Mouse (Mus musculus) A20 (cell line): ENCODE data around the gene Gm49661.
A peak's percentile ranks its signal among the peaks of the same experiment; 100 is the strongest.

Experiments
- DNase-seq: peaks from one replicate; pipeline ENCODE4 v3.0.0-alpha.2; 2011; ENCODE audit warnings: low read depth, low spot score

Gene Gm49661

GRCm38 (mm10) chr8:84967532-84968304 is 1.5 kb downstream of the Gm49661 start:
- no peak for DNase-seq

- peak; percentile 25 for DNase-seq
These were observed 2.6 kb downstream of the Gm49661 start for GRCm38 (mm10) chr8:84966603-84967002.

- peak; percentile 99 for DNase-seq
These were observed 3.4 kb downstream of the Gm49661 start for GRCm38 (mm10) chr8:84965731-84966291.

GRCm38 (mm10) chr8:84963952-84964351 is 5.3 kb downstream of the Gm49661 start:
- DNase-seq, result peak; percentile 26

- no peak for DNase-seq
These were observed 9.4 kb downstream of the Gm49661 start for GRCm38 (mm10) chr8:84959811-84960210.

GRCm38 (mm10) chr8:84956768-84957167 is 12.5 kb downstream of the Gm49661 start:
- DNase-seq, result peak; percentile 72

- peak; percentile 44 for DNase-seq
These were observed 16.5 kb downstream of the Gm49661 start for GRCm38 (mm10) chr8:84952612-84953255.

- DNase-seq, result no peak
These were observed 19.5 kb downstream of the Gm49661 start for GRCm38 (mm10) chr8:84949753-84950152.

GRCm38 (mm10) chr8:84947241-84947545 is 22.0 kb downstream of the Gm49661 start:
- peak; percentile 43 for DNase-seq

- DNase-seq, result no peak
These were observed 22.5 kb downstream of the Gm49661 start, which contains the start of gene Rtbdn for GRCm38 (mm10) chr8:84946528-84947240. Gene Rtbdn (plus strand): TSS chr8:84946991.

- peak; percentile 39 for DNase-seq
These were observed 23.4 kb downstream of the Gm49661 start for GRCm38 (mm10) chr8:84945633-84946527.

- DNase-seq, result no peak
These were observed 24.0 kb downstream of the Gm49661 start for GRCm38 (mm10) chr8:84945235-84945632.

GRCm38 (mm10) chr8:84944478-84945160 is 24.6 kb downstream of the Gm49661 start:
- peak; percentile 66 for DNase-seq

- DNase-seq, result no peak
These were observed 25.5 kb downstream of the Gm49661 start for GRCm38 (mm10) chr8:84943699-84944098.

GRCm38 (mm10) chr8:84937620-84938485 is 31.4 kb downstream of the Gm49661 start:
- DNase-seq, result no peak

- DNase-seq, result peak; percentile 82
These were observed 32.2 kb downstream of the Gm49661 start, which contains the start of gene Mast1 for GRCm38 (mm10) chr8:84936962-84937546. Gene Mast1 (minus strand): TSS chr8:84937359.

- DNase-seq, result no peak
These were observed 32.9 kb downstream of the Gm49661 start for GRCm38 (mm10) chr8:84936041-84936961.

- DNase-seq, result no peak
These were observed 33.7 kb downstream of the Gm49661 start for GRCm38 (mm10) chr8:84935489-84935888.
